Mouse (Mus musculus) embryonic stem cell, embryonic (primary cell): ENCODE data around the gene Pvalb.

Experiments used
- CTCF ChIA-PET, 4 experiments: fragments of 300-600 bp in 2 of 4; fragments of 350-600 bp in 2 of 4; sonication (Branson Sonifier 250); formaldehyde crosslinking; loops; one replicate each; lab custom pipeline; 2022; ENCODE audit warnings: inconsistent platforms in 2 of 4; lab: Charles Lee
- POLR2A ChIA-PET, 4 experiments: fragments of 300-600 bp in 2 of 4; fragments of 350-600 bp in 2 of 4; sonication (Branson Sonifier 250); formaldehyde crosslinking; loops; one replicate each; lab custom pipeline; 2022; ENCODE audit warnings: antibody characterized with exemption in 4 of 4, inconsistent platforms in 1 of 4; lab: Charles Lee

The Pvalb gene

DNA sequence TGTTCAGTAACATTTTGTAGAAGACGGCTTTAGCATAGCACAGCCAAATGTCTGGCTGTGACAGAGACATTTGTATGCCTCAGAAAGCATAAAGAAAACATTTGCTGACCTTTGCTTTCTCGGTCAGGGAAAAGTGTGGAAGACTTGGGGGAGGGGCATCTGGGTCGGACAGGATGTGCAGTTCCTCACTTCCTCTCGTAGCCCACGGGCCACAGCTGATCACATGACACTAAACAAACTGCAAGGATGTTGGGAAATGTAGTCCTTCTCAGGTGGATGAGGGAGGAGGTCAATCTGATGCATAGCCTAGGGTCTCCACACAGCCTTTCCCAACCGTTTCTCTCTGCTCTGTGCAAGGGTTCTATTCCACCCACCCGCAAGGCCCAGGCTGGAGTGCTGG is 57.6 kb downstream of the Pvalb start:
- ChIA-PET POLR2A (no interaction called here), CTCF (no interaction called here)
